Mouse (Mus musculus): Measurements from ENCODE around the gene Rps25. TPM values are rescaled to one million over a fixed set of nuclear protein-coding genes. Genes with fewer than 3 reads are reported as not detected.
"Not testable (repeated sequence)": the region's sequence is repeated elsewhere in the genome, so short reads cannot be mapped to it uniquely, and the experiment has no call there.

The Rps25 gene
- polyA plus RNA-seq, 1 experiment from 2014 or later = 1,003 TPM

GRCm38 (mm10) chr9:44432577-44433185 is 25.7 kb downstream of the Rps25 start:
- H3K27me3 ChIP-seq (replicated peaks) = no peaks in the 10 kb centered on the region
- no peak overlapping the region for H3K4me2 ChIP-seq
- 0 out of 2 replicates have a peak, but pooled peaks cover 2% of the 10 kb centered on the region for H3K4me1 ChIP-seq
- no peak overlapping the region for H3K4me3 ChIP-seq (replicated peaks)
- no peak for ATAC-seq (ENCODE audit: low FRiP score)
- H3K36me3 ChIP-seq = no peaks in the 10 kb centered on the region
- H3K9ac ChIP-seq (replicated peaks) = no peak overlapping the region
- WGBS = 47% methylated on average over 5 of the region's 5 CpGs
- H3K27ac ChIP-seq (replicated peaks) = no peak overlapping the region
- H3K9me3 ChIP-seq (replicated peaks) = no peaks in the 10 kb centered on the region

GRCm38 (mm10) chr9:44435747-44436146 is 28.8 kb downstream of the Rps25 start:
- no peaks in the 10 kb centered on the region for H3K9me3 ChIP-seq (replicated peaks)
- WGBS = 75% methylated on average over 6 of the region's 6 CpGs
- H3K27me3 ChIP-seq (replicated peaks) = no peaks in the 10 kb centered on the region
- H3K4me1 ChIP-seq = 0 out of 2 replicates have a peak, but pooled peaks cover 2% of the 10 kb centered on the region
- no peak overlapping the region for H3K4me2 ChIP-seq
- no peak overlapping the region for H3K9ac ChIP-seq (replicated peaks)
- H3K27ac ChIP-seq (replicated peaks) = no peak overlapping the region
- no peak overlapping the region for H3K4me3 ChIP-seq (replicated peaks)
- no peak for ATAC-seq (ENCODE audit: low FRiP score)
- H3K36me3 ChIP-seq = no peaks in the 10 kb centered on the region

DNA sequence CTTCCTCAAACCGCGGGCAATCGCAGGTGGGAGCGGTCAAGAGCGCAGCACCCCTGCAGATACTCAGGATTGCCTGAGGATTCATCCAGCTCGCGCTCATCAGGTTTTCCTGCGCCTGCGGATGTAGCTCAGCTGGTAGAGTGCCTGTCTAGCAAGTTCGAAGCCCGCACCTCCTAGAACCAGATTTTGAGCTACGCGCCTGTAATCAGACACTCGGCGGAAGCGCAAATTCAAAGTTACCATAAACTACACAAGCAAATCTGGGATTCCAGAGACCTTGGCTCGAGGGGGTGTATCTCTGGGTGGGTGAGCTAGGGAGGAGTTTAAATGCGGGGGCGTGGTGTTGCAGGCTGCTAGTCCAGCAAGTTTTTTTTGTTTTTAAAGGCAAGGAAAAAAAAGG is 34.0 kb downstream of the Rps25 start, which contains the start of gene Foxr1:
Gene Foxr1, minus strand, starts transcription at position 176 of the 400 bp plus-strand sequence.
- ATAC-seq (ENCODE audit: low FRiP score) = no peak
- H3K27me3 ChIP-seq (replicated peaks) = no peaks in the 10 kb centered on the region
- 76% methylated on average over 19 of the region's 19 CpGs for WGBS

DNA sequence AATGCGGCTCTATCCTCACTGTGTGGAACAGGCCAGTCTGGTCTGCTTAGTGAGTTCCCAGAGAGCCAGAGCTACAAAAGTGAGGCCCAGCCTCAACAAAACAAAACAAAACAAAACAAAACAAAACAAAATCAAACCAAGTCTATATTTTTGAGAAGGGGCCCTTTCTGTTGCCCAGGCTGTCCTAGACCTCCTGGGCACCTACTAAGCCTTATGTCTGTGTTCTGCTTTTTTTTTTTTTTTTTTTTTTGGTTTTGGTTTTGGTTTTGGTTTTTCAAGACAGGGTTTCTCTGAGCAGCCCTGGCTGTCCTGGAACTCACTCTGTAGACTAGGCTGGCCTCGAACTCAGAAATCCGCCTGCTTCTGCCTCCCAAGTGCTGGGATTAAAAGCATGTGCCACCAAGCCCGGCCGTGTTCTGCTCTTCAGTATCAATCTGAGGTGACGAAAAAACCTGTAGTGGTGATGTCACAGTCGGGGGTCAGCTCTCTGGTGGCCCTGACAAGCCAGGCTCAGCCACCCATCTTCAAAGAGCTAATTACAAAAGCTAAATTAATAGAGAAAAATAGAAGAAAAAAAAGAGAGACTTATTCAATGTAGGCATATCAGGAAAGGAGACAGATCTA is 37.6 kb downstream of the Rps25 start:
- 90% methylated on average over 7 of the region's 7 CpGs for WGBS
- H3K4me2 ChIP-seq = not testable (repeated sequence)

More for the DNA sequence above, 34.0 kb downstream of the Rps25 start, which contains the start of gene Foxr1:
- no peak within 1 kb of the TSS for H3K4me3 ChIP-seq (replicated peaks)
- H3K4me1 ChIP-seq = no peaks in the 10 kb centered on the region
- no peak within 1 kb of the TSS for H3K4me2 ChIP-seq
- no peaks in the 10 kb centered on the region for H3K36me3 ChIP-seq
- no peak within 1 kb of the TSS for H3K9ac ChIP-seq (replicated peaks)
- H3K27ac ChIP-seq (replicated peaks) = no peak within 1 kb of the TSS
- no peaks in the 10 kb centered on the region for H3K9me3 ChIP-seq (replicated peaks)

GRCm38 (mm10) chr9:44450387-44450786 is 43.4 kb downstream of the Rps25 start:
- H3K4me2 ChIP-seq = no peak overlapping the region
- H3K9me3 ChIP-seq (replicated peaks) = no peaks in the 10 kb centered on the region
- peaks cover 13% of the 10 kb centered on the region; the same call in 1 of the 2 replicates for H3K27me3 ChIP-seq (replicated peaks)
- ATAC-seq (ENCODE audit: low FRiP score) = no peak
- H3K4me1 ChIP-seq = peaks cover 10% of the 10 kb centered on the region
- no peak overlapping the region for H3K4me3 ChIP-seq (replicated peaks)
- H3K27ac ChIP-seq (replicated peaks) = no peak overlapping the region
- H3K36me3 ChIP-seq = no peaks in the 10 kb centered on the region
- H3K9ac ChIP-seq (replicated peaks) = no peak overlapping the region

More for the DNA sequence above, 37.6 kb downstream of the Rps25 start:
- not testable (repeated sequence) for H3K9ac ChIP-seq (replicated peaks); H3K27ac ChIP-seq (replicated peaks); H3K27me3 ChIP-seq (replicated peaks); H3K4me1 ChIP-seq; H3K4me3 ChIP-seq (replicated peaks); H3K36me3 ChIP-seq; ATAC-seq (ENCODE audit: low FRiP score); H3K9me3 ChIP-seq (replicated peaks)

DNA sequence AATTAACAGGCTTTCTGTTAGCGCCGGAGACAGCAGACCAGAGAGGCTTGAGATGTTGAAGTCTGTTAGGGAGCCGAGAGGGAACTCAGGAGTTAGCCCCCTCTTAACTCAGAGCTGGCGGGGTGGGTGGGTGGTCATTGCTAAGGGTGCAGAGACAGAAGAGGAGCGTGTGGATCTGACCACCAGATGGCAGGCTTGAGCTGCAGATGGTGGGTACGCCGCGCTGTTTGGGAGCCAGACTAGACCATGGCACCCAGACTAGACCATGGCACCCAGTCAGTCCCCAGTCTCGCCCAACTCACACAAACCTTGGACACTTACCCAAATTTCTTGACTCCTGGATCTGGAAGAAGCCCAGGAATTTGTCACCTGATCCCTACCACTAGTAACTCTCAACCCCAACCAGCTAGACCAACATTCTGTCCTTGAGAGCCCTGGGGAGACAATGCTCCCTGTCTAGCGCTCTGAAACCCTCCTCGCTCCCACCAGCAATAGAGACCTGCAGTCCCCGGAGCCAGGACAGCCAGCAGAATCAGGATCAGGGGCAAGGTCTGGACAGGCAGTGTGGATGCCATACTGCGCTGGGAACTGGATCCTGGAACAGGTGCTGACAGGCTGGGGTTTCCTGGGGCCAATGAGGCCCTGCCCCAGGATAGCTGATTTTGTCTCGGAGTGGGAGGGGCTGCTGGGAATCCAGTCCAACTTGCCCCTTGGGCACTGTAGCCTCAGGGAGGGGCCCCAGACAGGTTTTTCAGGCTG is 47.4 kb downstream of the Rps25 start:
- Histone ChIP-seq H3K36me3 (no peaks in the 10 kb centered on the region), H3K4me1 (peaks cover 37% of the 10 kb centered on the region), H3K9me3 (replicated peaks) (no peaks in the 10 kb centered on the region), H3K27ac (replicated peaks) (no peak overlapping the region), H3K9ac (replicated peaks) (no peak overlapping the region), H3K27me3 (replicated peaks) (peaks cover 13% of the 10 kb centered on the region; the same call in 1 of the 2 replicates), H3K4me3 (replicated peaks) (no peak overlapping the region), H3K4me2 (peak overlapping the region; percentile 9; the same call in 1 of the 2 replicates)
- WGBS = 11% methylated on average over 14 of the region's 14 CpGs
- ATAC-seq (ENCODE audit: low FRiP score) = peak; percentile 72

- H3K4me1 ChIP-seq = peaks cover 37% of the 10 kb centered on the region
- H3K4me3 ChIP-seq (replicated peaks) = no peak within 1 kb of the TSS
- WGBS = 31% methylated on average over 4 of the region's 4 CpGs
- peak within 1 kb of the TSS; percentile 9; the same call in 1 of the 2 replicates for H3K4me2 ChIP-seq
- H3K27ac ChIP-seq (replicated peaks) = no peak within 1 kb of the TSS
- ATAC-seq (ENCODE audit: low FRiP score) = no peak
- peaks cover 13% of the 10 kb centered on the region; the same call in 1 of the 2 replicates for H3K27me3 ChIP-seq (replicated peaks)
- no peaks in the 10 kb centered on the region for H3K9me3 ChIP-seq (replicated peaks)
- H3K9ac ChIP-seq (replicated peaks) = no peak within 1 kb of the TSS
- no peaks in the 10 kb centered on the region for H3K36me3 ChIP-seq
Measured at GRCm38 (mm10) chr9:44454891-44455220, 47.9 kb downstream of the Rps25 start, which contains the start of gene Upk2. Gene Upk2 (minus strand): TSS chr9:44454976.

GRCm38 (mm10) chr9:44457035-44457742 is 50.2 kb downstream of the Rps25 start:
- H3K27me3 ChIP-seq (replicated peaks) = peaks cover 13% of the 10 kb centered on the region; the same call in 1 of the 2 replicates
- H3K4me2 ChIP-seq = peak overlapping the region; percentile 52
- H3K27ac ChIP-seq (replicated peaks) = peak overlapping the region; percentile 90
- peaks cover 37% of the 10 kb centered on the region for H3K4me1 ChIP-seq
- 3% methylated on average over 11 of the region's 11 CpGs for WGBS
- peak overlapping the region; percentile 44 for H3K9ac ChIP-seq (replicated peaks)
- no peaks in the 10 kb centered on the region for H3K36me3 ChIP-seq
- H3K9me3 ChIP-seq (replicated peaks) = no peaks in the 10 kb centered on the region
- peak overlapping the region; percentile 16 for H3K4me3 ChIP-seq (replicated peaks)
- peak; percentile 96 for ATAC-seq (ENCODE audit: low FRiP score)

Small RNA genes within 50 kb of the gene (microRNA-seq; reads per million reads assigned to microRNA genes)
- not detected for gene Mir7085

Other genes with a start within 250 kb of the Rps25 start
- 18.2 and 20.2 TPM in 2 replicates for gene Cbl, start 173.1 kb upstream of the Rps25 start, polyA plus RNA-seq (2015; fragmentation: Nextera tagmentation; extraction: Ambion mirVana)
- gene Ccdc153, start 166.5 kb upstream of the Rps25 start, polyA plus RNA-seq (2015; fragmentation: Nextera tagmentation; extraction: Ambion mirVana) = not detected in 2 replicates
- gene Pdzd3, start 155.7 kb upstream of the Rps25 start, polyA plus RNA-seq (2015; fragmentation: Nextera tagmentation; extraction: Ambion mirVana) = 0.61 and 0.65 TPM in 2 replicates
- gene Nlrx1, start 138.5 kb upstream of the Rps25 start, polyA plus RNA-seq (2015; fragmentation: Nextera tagmentation; extraction: Ambion mirVana) = 4.5 and 5.3 TPM in 2 replicates
- gene Abcg4, start 118.5 kb upstream of the Rps25 start, polyA plus RNA-seq (2015; fragmentation: Nextera tagmentation; extraction: Ambion mirVana) = 26.8 and 30.3 TPM in 2 replicates
- 28.0 and 28.2 TPM in 2 replicates for gene Hinfp, start 101.5 kb upstream of the Rps25 start, polyA plus RNA-seq (2015; fragmentation: Nextera tagmentation; extraction: Ambion mirVana)
- 21.7 and 24.3 TPM in 2 replicates for gene C2cd2l, start 86.9 kb upstream of the Rps25 start, polyA plus RNA-seq (2015; fragmentation: Nextera tagmentation; extraction: Ambion mirVana)
- 30.5 and 34.0 TPM in 2 replicates for gene Dpagt1, start 81.1 kb upstream of the Rps25 start, polyA plus RNA-seq (2015; fragmentation: Nextera tagmentation; extraction: Ambion mirVana)
- 108 and 149 TPM in 2 replicates for gene H2afx, start 72.4 kb upstream of the Rps25 start, polyA plus RNA-seq (2015; fragmentation: Nextera tagmentation; extraction: Ambion mirVana)
- gene Hmbs, start 62.9 kb upstream of the Rps25 start, polyA plus RNA-seq (2015; fragmentation: Nextera tagmentation; extraction: Ambion mirVana) = 58.3 and 62.5 TPM in 2 replicates
- gene Vps11, start 45.5 kb upstream of the Rps25 start, polyA plus RNA-seq (2015; fragmentation: Nextera tagmentation; extraction: Ambion mirVana) = 37.4 and 40.8 TPM in 2 replicates
- gene Hyou1, start 27.6 kb upstream of the Rps25 start, polyA plus RNA-seq (2015; fragmentation: Nextera tagmentation; extraction: Ambion mirVana) = 26.5 and 30.8 TPM in 2 replicates
- 61.3 and 69.8 TPM in 2 replicates for gene Slc37a4, start 10.3 kb upstream of the Rps25 start, polyA plus RNA-seq (2015; fragmentation: Nextera tagmentation; extraction: Ambion mirVana)
- 261 and 302 TPM in 2 replicates for gene Trappc4, start 461 bp downstream of the Rps25 start, polyA plus RNA-seq (2015; fragmentation: Nextera tagmentation; extraction: Ambion mirVana)
- 32.4 and 36.4 TPM in 2 replicates for gene Ccdc84, start 11.4 kb downstream of the Rps25 start, polyA plus RNA-seq (2015; fragmentation: Nextera tagmentation; extraction: Ambion mirVana)
- gene Foxr1, start 34.0 kb downstream of the Rps25 start, polyA plus RNA-seq (2015; fragmentation: Nextera tagmentation; extraction: Ambion mirVana) = 0.09 TPM in 1 of 2 replicates, not detected in the other
- gene Upk2, start 47.8 kb downstream of the Rps25 start, polyA plus RNA-seq (2015; fragmentation: Nextera tagmentation; extraction: Ambion mirVana) = 0.73 TPM in 1 of 2 replicates, not detected in the other
- gene Bcl9l, start 75.7 kb downstream of the Rps25 start, polyA plus RNA-seq (2015; fragmentation: Nextera tagmentation; extraction: Ambion mirVana) = 9.7 and 11.5 TPM in 2 replicates
- gene Cxcr5, start 154.7 kb downstream of the Rps25 start, polyA plus RNA-seq (2015; fragmentation: Nextera tagmentation; extraction: Ambion mirVana) = 0.26 TPM in 1 of 2 replicates, not detected in the other
- 15.1 and 16.8 TPM in 2 replicates for gene Ddx6, start 197.8 kb downstream of the Rps25 start, polyA plus RNA-seq (2015; fragmentation: Nextera tagmentation; extraction: Ambion mirVana)

Data from neural tube, embryonic 15.5 days (tissue).